Mouse (Mus musculus): ENCODE results near the gene D330020A13Rik. TPM values are rescaled to one million over a fixed set of nuclear protein-coding genes. Genes with fewer than 3 reads are reported as not detected.

The D330020A13Rik gene
- polyA plus RNA-seq, 1 experiment from 2014 or later = not detected

Other genes starting within 250 kb of the D330020A13Rik start
- not detected in 2 replicates for gene Ninj2, start 201.0 kb upstream of the D330020A13Rik start, polyA plus RNA-seq (2014; fragmentation: Nextera tagmentation; extraction: Ambion mirVana)
- 0.09 TPM in 2 replicates for gene B4galnt3, start 195 bp downstream of the D330020A13Rik start, polyA plus RNA-seq (2014; fragmentation: Nextera tagmentation; extraction: Ambion mirVana)
- gene Kdm5a, start 69.8 kb downstream of the D330020A13Rik start, polyA plus RNA-seq (2014; fragmentation: Nextera tagmentation; extraction: Ambion mirVana) = 35.0 and 40.6 TPM in 2 replicates
- gene Ccdc77, start 70.0 kb downstream of the D330020A13Rik start, polyA plus RNA-seq (2014; fragmentation: Nextera tagmentation; extraction: Ambion mirVana) = 9.0 and 12.6 TPM in 2 replicates
- 3.1 and 3.2 TPM in 2 replicates for gene Il17ra, start 168.9 kb downstream of the D330020A13Rik start, polyA plus RNA-seq (2014; fragmentation: Nextera tagmentation; extraction: Ambion mirVana)
- 2.8 and 3.3 TPM in 2 replicates for gene Tmem121b, start 199.4 kb downstream of the D330020A13Rik start, polyA plus RNA-seq (2014; fragmentation: Nextera tagmentation; extraction: Ambion mirVana)
- 11.8 and 14.2 TPM in 2 replicates for gene Hdhd5, start 237.0 kb downstream of the D330020A13Rik start, polyA plus RNA-seq (2014; fragmentation: Nextera tagmentation; extraction: Ambion mirVana)